Mouse (Mus musculus) liver, adult 2 months (tissue): ENCODE data around the gene Zmiz1.

Experiments
- CTCF ChIP-seq: fragments of 200-500 bp; IDR thresholded peaks from 2 replicates; pipeline ENCODE4 v1.5.1; 2011; ENCODE audit warnings: low read depth, low read length, control low read depth
- POLR2A ChIP-seq: fragments of 200-500 bp; IDR thresholded peaks from 2 replicates; pipeline ENCODE4 v1.6.1; 2011; ENCODE audit warnings: low read length, control low read depth; ENCODE audit not compliant: insufficient read depth; ENCODE audit errors: extremely low read depth

DNA sequence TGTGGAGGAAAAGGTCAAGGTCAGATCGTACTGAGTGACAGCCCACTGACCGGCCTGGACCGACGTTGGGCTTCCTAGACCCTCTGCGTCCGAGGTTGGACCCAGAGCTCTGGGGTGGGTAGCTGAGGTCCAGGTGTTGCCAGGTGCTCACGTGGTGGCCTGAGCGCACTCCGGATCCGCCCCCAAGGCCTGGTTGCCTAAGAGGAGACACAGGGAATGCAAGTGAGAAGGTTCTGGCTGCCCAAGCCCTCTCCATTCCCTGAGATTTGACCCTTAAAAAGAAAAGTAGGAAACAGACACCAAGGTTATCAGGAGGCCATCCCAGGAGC, 235.5 kb downstream of the Zmiz1 start:
- TF ChIP-seq CTCF (no peak), POLR2A (no peak)
